Mouse (Mus musculus) cerebellum, adult 2 months (tissue): ENCODE measurements around the gene Asb18. TPM values are rescaled to one million over a fixed set of nuclear protein-coding genes. Genes with fewer than 3 reads are reported as not detected.

Source experiments
- DNase-seq, 2 experiments: peaks; one replicate each; pipeline ENCODE4 v3.0.0; 2021
- H3K27ac ChIP-seq: fragments of 200-500 bp; 2 replicates; pipeline ENCODE4 v1.5.1; 2012; ENCODE audit warnings: low read length, control low read depth, inconsistent platforms; ENCODE audit not compliant: insufficient read depth
- H3K27me3 ChIP-seq: fragments of 200-500 bp; 2 replicates; pipeline ENCODE4 v1.6.1; 2012; ENCODE audit warnings: inconsistent platforms, mild to moderate bottlenecking, low read length, moderate library complexity; ENCODE audit not compliant: control insufficient read depth, insufficient read depth
- H3K4me1 ChIP-seq: fragments of 200-500 bp; 2 replicates; pipeline ENCODE4 v1.6.1; 2011; ENCODE audit warnings: low read length; ENCODE audit not compliant: control insufficient read depth, insufficient read depth
- H3K4me3 ChIP-seq: fragments of 200-500 bp; replicated peaks from 2 replicates; pipeline ENCODE3; 2011; ENCODE audit warnings: mild to moderate bottlenecking, low read depth, low read length, control low read depth; ENCODE audit not compliant: insufficient read depth
- CTCF ChIP-seq: fragments of 200-500 bp; IDR thresholded peaks from 2 replicates; pipeline ENCODE4 v1.5.1; 2011; ENCODE audit warnings: low read depth, mild to moderate bottlenecking, control low read depth, low read length, moderate library complexity, borderline replicate concordance; ENCODE audit not compliant: insufficient read depth
- POLR2A ChIP-seq: fragments of 200-500 bp; IDR thresholded peaks from 2 replicates; pipeline ENCODE4 v1.6.1; 2011; ENCODE audit warnings: low read length, control low read depth, borderline replicate concordance; ENCODE audit not compliant: insufficient read depth
- WGBS: fragments of 180-500 bp; shearing (Covaris S2); methylation state at CpG from one replicate; pipeline ENCODE4 v1.1.7; 2018; 5-methylcytosine and 5-hydroxymethylcytosine counted together
- polyA plus RNA-seq: library from polyadenylated mRNA; depleted of rRNA; stranded (reverse); fragments of >200 nt; gene quantifications from 2 replicates; pipeline ENCODE4 v1.2.3, GENCODE M21; 2012

The Asb18 gene
- polyA plus RNA-seq, 1 experiment = 1.5 TPM

GRCm38 (mm10) chr1:90018071-90018470 is 3.6 kb upstream of the Asb18 start:
- no peaks in the 10 kb centered on the region for H3K4me1 ChIP-seq
- no peak for DNase-seq
- no peak overlapping the region for H3K27ac ChIP-seq
- H3K27me3 ChIP-seq = no peaks in the 10 kb centered on the region
- 38% methylated on average over 6 of the region's 6 CpGs for WGBS
- TF ChIP-seq POLR2A (no peak), CTCF (no peak)
- H3K4me3 ChIP-seq = no peak overlapping the region

DNA sequence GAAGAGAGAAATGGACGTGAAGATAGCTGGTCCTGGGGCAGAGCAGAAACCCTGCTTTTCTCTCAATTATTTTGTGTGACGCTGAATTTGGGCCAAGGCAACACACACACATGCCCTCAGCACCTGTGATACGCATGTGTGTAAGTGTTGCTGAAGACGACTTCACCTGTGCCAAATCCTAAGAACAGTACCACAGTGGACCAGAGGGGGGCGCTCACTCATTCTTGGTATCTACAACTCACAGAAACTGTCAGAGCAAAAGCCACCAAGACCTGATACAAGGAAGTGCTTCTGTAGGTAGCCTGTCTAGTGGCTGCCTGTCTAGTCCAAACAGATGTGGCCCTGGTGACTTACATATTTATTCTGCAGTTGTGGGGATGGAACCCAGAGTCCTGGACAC is 1.2 kb downstream of the Asb18 start:
- no peak overlapping the region for H3K27ac ChIP-seq
- H3K4me1 ChIP-seq = no peaks in the 10 kb centered on the region
- no peaks in the 10 kb centered on the region for H3K27me3 ChIP-seq
- WGBS = 87% methylated on average over 5 of the region's 5 CpGs
- H3K4me3 ChIP-seq = no peak overlapping the region
- no peak for TF ChIP-seq CTCF
- no peak for TF ChIP-seq POLR2A
- DNase-seq = peak; percentile 11 to 22

- no peaks in the 10 kb centered on the region for H3K4me1 ChIP-seq
- H3K27ac ChIP-seq = no peak overlapping the region
- DNase-seq = no peak
- no peak for TF ChIP-seq CTCF
- no peak for TF ChIP-seq POLR2A
- no peaks in the 10 kb centered on the region for H3K27me3 ChIP-seq
- 71% methylated on average over 7 of the region's 7 CpGs for WGBS
- H3K4me3 ChIP-seq = no peak overlapping the region
Measured at GRCm38 (mm10) chr1:90012850-90013249, 1.6 kb downstream of the Asb18 start.

- no peak for DNase-seq
Measured at GRCm38 (mm10) chr1:90012168-90012567, 2.3 kb downstream of the Asb18 start.

GRCm38 (mm10) chr1:90010077-90010476 is 4.4 kb downstream of the Asb18 start:
- Histone ChIP-seq H3K27ac (no peak overlapping the region), H3K27me3 (no peaks in the 10 kb centered on the region), H3K4me3 (no peak overlapping the region), H3K4me1 (no peaks in the 10 kb centered on the region)
- TF ChIP-seq POLR2A (no peak), CTCF (no peak)
- no peak for DNase-seq
- 92% methylated on average over 1 of the region's 1 CpGs for WGBS

More at GRCm38 (mm10) chr1:90012168-90012567, 2.3 kb downstream of the Asb18 start:
- WGBS = 83% methylated on average over 3 of the region's 3 CpGs
- Histone ChIP-seq H3K4me1 (no peaks in the 10 kb centered on the region), H3K4me3 (no peak overlapping the region), H3K27me3 (no peaks in the 10 kb centered on the region), H3K27ac (no peak overlapping the region)
- TF ChIP-seq CTCF = no peak
- TF ChIP-seq POLR2A = no peak

GRCm38 (mm10) chr1:90009188-90009587 is 5.3 kb downstream of the Asb18 start:
- 75% methylated on average over 3 of the region's 3 CpGs for WGBS
- Histone ChIP-seq H3K4me1 (no peaks in the 10 kb centered on the region), H3K4me3 (no peak overlapping the region), H3K27ac (no peak overlapping the region), H3K27me3 (no peaks in the 10 kb centered on the region)
- TF ChIP-seq POLR2A = no peak
- TF ChIP-seq CTCF = no peak
- no peak for DNase-seq

GRCm38 (mm10) chr1:90006666-90007065 is 7.8 kb downstream of the Asb18 start:
- no peak for TF ChIP-seq CTCF
- no peak for TF ChIP-seq POLR2A
- no peaks in the 10 kb centered on the region for H3K27me3 ChIP-seq
- peak; percentile 20 to 33 for DNase-seq
- whole genome bisulfite sequencing = 66% methylated on average over 14 of the region's 14 CpGs
- no peak overlapping the region for H3K27ac ChIP-seq
- no peak overlapping the region for H3K4me3 ChIP-seq
- H3K4me1 ChIP-seq = no peaks in the 10 kb centered on the region

DNA sequence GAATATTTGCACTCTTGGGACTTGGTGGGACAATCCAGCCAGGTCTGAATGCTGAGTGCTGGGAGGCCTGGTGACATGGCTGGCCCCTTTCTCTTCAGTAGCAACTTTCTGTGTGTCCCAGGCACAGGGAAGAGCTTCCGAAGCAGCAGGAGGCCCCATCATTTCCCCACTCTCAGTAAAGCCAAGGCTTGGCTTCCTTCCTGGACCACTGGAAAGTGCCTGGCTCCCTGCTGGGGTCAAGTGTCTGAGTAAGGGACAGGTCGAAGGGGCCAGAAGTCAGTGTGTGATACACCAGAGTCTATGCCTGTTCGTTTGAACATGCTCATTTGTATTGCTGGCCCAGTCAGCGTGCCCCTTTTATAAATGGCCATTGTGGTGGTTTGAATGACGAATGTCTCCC is 13.5 kb downstream of the Asb18 start:
- H3K27ac ChIP-seq = no peak overlapping the region
- H3K4me1 ChIP-seq = no peaks in the 10 kb centered on the region
- no peaks in the 10 kb centered on the region for H3K27me3 ChIP-seq
- no peak for DNase-seq
- H3K4me3 ChIP-seq = no peak overlapping the region
- WGBS = 27% methylated on average over 5 of the region's 5 CpGs
- TF ChIP-seq POLR2A (no peak), CTCF (no peak)

DNA sequence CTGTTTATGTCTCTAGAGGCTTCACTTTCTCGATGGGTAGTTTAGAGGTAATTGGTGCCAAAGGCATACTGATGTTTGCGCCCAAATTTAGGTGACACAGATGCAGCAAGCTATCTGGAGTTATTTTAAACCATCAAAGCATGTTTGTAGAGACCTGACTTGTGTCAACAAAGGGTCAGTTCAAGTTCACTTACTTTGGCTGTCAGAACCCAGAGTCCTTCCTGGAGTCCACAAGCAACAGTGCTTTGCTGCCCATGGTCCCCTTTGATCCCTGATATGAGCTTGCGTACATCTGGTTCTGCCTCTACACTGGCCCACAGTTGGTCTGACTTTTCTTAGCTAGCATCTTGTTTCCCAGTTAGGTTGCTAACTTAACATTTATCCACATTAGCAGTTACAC is 14.6 kb downstream of the Asb18 start:
- Histone ChIP-seq H3K27me3 (no peaks in the 10 kb centered on the region), H3K27ac (no peak overlapping the region), H3K4me3 (no peak overlapping the region), H3K4me1 (no peaks in the 10 kb centered on the region)
- no peak for DNase-seq
- TF ChIP-seq POLR2A (no peak), CTCF (no peak)
- 81% methylated on average over 3 of the region's 3 CpGs for WGBS
